Mouse (Mus musculus): ENCODE measurements around the gene Mamdc4. TPM values are rescaled to one million over a fixed set of nuclear protein-coding genes. Genes with fewer than 3 reads are reported as not detected.

The Mamdc4 gene
- polyA plus RNA-seq, 1 experiment: 1.3 TPM

DNA sequence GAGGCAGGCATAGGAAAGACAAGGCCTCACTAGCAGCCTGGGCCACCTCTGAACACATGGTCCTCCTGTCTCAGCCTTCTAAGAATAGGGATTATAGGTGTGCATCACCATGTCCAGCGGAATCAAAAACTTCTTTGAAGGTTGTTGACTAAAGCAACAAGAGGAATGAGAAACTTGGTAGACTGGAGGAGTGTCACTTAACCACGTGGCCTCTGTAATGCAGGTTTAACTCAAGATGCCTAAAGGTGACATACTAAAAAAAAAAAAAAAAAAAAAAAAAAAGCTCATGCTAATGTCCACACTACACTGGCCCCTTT is 39.8 kb downstream of the Mamdc4 start:
- no peak for DNase-seq
- H3K4me3 ChIP-seq (ENCODE audit: insufficient read depth, low read depth, low read length): no peak overlapping the region
- H3K4me1 ChIP-seq (ENCODE audit: control insufficient read depth, insufficient read depth, low read length): peaks cover 10% of the 10 kb centered on the region
- no peaks in the 10 kb centered on the region; the same call in 1 of the 2 replicates for H3K36me3 ChIP-seq (ENCODE audit: control insufficient read depth, insufficient read depth, low read length)
- H3K27me3 ChIP-seq (replicated peaks; ENCODE audit: control insufficient read depth, insufficient read depth, low read length): no peaks in the 10 kb centered on the region
- WGBS: 91% methylated on average over 2 of the region's 2 CpGs
- peak overlapping the region; percentile 61 for H3K27ac ChIP-seq (ENCODE audit: insufficient read depth, low read depth, low read length)
- no peak for TF ChIP-seq POLR2A (IDR thresholded peaks at IDR 0.05; ENCODE audit: low read depth, low read length)
- TF ChIP-seq CTCF (conservative IDR thresholded peaks at IDR 0.05; ENCODE audit: insufficient read depth, insufficient read length, low read depth, low read length): no peak

DNA sequence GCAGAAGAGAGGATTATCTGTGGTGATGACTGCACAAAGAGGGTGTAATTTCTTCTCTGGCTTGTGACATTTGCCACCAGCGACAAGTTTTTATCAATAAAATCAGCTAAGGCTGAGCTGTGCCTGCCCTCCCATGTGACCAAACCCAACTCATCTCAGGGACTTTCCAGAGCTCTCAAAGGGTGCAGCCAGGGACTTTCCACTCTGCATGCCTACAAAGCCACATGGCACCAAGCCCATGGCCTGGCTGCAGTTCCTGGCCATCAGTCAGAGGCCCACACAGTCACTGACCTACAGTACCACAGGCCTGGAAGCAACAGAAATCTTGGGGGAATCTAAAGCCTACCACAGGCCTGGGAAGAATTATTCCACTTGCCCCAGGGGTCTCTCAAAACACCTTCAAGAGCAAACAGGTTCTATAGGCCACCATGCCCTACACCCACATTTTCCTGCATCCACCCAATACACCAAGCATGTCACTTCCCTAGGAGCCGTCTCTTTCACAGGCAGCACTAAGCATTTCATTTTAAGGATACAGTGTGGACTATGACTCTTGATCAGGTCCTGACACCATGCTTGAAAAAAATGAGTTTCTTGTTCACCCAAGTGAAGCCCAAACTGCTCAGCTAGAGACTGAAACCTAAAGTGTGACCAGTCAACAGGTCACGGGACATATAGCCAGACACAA is 40.3 kb downstream of the Mamdc4 start:
- Histone ChIP-seq H3K27ac (ENCODE audit: insufficient read depth, low read depth, low read length) (peak overlapping the region; percentile 61), H3K27me3 (replicated peaks; ENCODE audit: control insufficient read depth, insufficient read depth, low read length) (no peaks in the 10 kb centered on the region), H3K36me3 (ENCODE audit: control insufficient read depth, insufficient read depth, low read length) (no peaks in the 10 kb centered on the region; the same call in 1 of the 2 replicates), H3K4me3 (ENCODE audit: insufficient read depth, low read depth, low read length) (no peak overlapping the region), H3K4me1 (ENCODE audit: control insufficient read depth, insufficient read depth, low read length) (peaks cover 9% of the 10 kb centered on the region)
- 34% methylated on average over 3 of the region's 3 CpGs for WGBS
- DNase-seq: peak; percentile 92
- no peak for TF ChIP-seq CTCF (conservative IDR thresholded peaks at IDR 0.05; ENCODE audit: insufficient read depth, insufficient read length, low read depth, low read length)
- no peak for TF ChIP-seq POLR2A (IDR thresholded peaks at IDR 0.05; ENCODE audit: low read depth, low read length)

DNA sequence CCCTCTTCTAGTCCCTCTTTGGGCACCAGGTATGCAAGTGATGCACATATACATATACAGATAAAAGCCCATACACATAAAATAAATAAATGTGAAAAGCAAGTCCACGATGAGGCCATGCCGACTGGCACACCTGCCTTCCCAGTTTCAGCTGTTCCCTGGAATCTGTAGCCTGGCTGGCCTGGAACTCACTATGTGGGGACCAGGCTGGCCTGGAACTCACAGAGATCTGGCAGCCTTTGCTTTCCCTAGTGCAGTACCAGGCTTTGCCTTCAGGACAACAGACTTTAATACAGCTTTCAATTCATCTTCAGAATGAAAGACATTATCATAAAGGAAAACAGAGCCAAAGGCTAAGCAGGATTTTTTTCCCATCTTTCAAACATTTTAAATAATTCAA is 40.9 kb downstream of the Mamdc4 start:
- H3K4me3 ChIP-seq (ENCODE audit: insufficient read depth, low read depth, low read length): no peak overlapping the region
- WGBS: 89% methylated on average over 2 of the region's 2 CpGs
- peak overlapping the region; percentile 49; the same call in 1 of the 2 replicates for H3K27ac ChIP-seq (ENCODE audit: insufficient read depth, low read depth, low read length)
- no peaks in the 10 kb centered on the region; the same call in 1 of the 2 replicates for H3K36me3 ChIP-seq (ENCODE audit: control insufficient read depth, insufficient read depth, low read length)
- H3K4me1 ChIP-seq (ENCODE audit: control insufficient read depth, insufficient read depth, low read length): peaks cover 9% of the 10 kb centered on the region
- TF ChIP-seq POLR2A (IDR thresholded peaks at IDR 0.05; ENCODE audit: low read depth, low read length) (no peak), CTCF (conservative IDR thresholded peaks at IDR 0.05; ENCODE audit: insufficient read depth, insufficient read length, low read depth, low read length) (no peak)
- H3K27me3 ChIP-seq (replicated peaks; ENCODE audit: control insufficient read depth, insufficient read depth, low read length): no peaks in the 10 kb centered on the region
- no peak for DNase-seq

DNA sequence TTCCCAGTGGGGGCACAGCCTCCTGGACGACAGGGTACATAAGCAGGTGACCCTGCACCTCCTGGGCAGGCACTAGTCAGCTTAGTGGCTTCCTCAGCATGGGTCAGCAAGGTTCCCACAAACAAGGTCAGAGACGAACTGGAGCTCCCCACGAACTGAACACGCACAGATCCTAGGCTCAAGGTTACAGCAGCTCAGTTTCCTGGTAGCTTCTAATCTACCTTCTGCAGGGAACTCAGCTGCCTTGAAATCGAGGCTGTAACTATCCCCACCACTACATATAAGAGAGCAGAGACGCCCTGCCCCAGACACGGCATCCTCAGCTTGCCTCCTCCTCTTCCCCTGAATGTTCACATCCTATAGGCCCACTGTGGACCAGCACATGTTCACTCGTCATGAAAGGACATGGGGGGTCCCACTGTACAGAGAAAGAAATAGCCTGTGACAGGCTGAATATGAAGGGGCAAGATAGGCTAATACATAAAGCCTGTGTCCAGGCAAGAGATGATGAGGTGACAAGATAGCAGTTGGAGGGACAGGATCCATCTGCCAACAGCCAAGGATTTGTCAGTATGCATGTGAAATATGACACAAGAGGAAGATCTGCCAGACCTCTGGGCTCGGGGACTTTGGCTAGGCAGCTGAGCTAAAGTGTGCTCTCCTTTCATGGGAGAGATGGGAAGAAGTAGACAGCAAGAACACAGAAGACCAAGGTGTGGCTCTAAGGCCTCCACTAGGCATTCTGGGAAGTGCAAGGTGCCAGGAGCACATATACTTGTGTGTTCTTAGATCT is 47.9 kb downstream of the Mamdc4 start:
- Histone ChIP-seq H3K27me3 (replicated peaks; ENCODE audit: control insufficient read depth, insufficient read depth, low read length) (no peaks in the 10 kb centered on the region), H3K27ac (ENCODE audit: insufficient read depth, low read depth, low read length) (no peak overlapping the region), H3K36me3 (ENCODE audit: control insufficient read depth, insufficient read depth, low read length) (no peaks in the 10 kb centered on the region), H3K4me1 (ENCODE audit: control insufficient read depth, insufficient read depth, low read length) (no peaks in the 10 kb centered on the region), H3K4me3 (ENCODE audit: insufficient read depth, low read depth, low read length) (no peak overlapping the region)
- DNase-seq: no peak
- WGBS: 86% methylated on average over 9 of the region's 9 CpGs
- TF ChIP-seq CTCF (conservative IDR thresholded peaks at IDR 0.05; ENCODE audit: insufficient read depth, insufficient read length, low read depth, low read length) (no peak), POLR2A (IDR thresholded peaks at IDR 0.05; ENCODE audit: low read depth, low read length) (no peak)

Other genes with a start within 250 kb of the Mamdc4 start
- 16.6 and 19.6 TPM in 2 replicates for gene Man1b1, start 242.5 kb downstream of the Mamdc4 start, polyA plus RNA-seq (2012; rRNA removed)
- gene Dpp7, start 218.5 kb downstream of the Mamdc4 start, polyA plus RNA-seq (2012; rRNA removed): 167 and 171 TPM in 2 replicates
- 125 and 133 TPM in 2 replicates for gene Uap1l1, start 209.2 kb downstream of the Mamdc4 start, polyA plus RNA-seq (2012; rRNA removed)
- gene Sapcd2, start 202.5 kb downstream of the Mamdc4 start, polyA plus RNA-seq (2012; rRNA removed): 0.20 and 0.34 TPM in 2 replicates
- 18.8 and 23.8 TPM in 2 replicates for gene Entpd2, start 179.0 kb downstream of the Mamdc4 start, polyA plus RNA-seq (2012; rRNA removed)
- 73.7 and 99.5 TPM in 2 replicates for gene Npdc1, start 175.5 kb downstream of the Mamdc4 start, polyA plus RNA-seq (2012; rRNA removed)
- 0.19 and 0.80 TPM in 2 replicates for gene Fut7, start 151.6 kb downstream of the Mamdc4 start, polyA plus RNA-seq (2012; rRNA removed)
- 51.0 and 64.0 TPM in 2 replicates for gene Abca2, start 146.1 kb downstream of the Mamdc4 start, polyA plus RNA-seq (2012; rRNA removed)
- gene Clic3, start 118.0 kb downstream of the Mamdc4 start, polyA plus RNA-seq (2012; rRNA removed): 104 and 130 TPM in 2 replicates
- 49.0 and 53.2 TPM in 2 replicates for gene Paxx, start 113.8 kb downstream of the Mamdc4 start, polyA plus RNA-seq (2012; rRNA removed)
- gene Ptgds, start 104.8 kb downstream of the Mamdc4 start, polyA plus RNA-seq (2012; rRNA removed): 47.2 and 51.6 TPM in 2 replicates
- gene Lcn12, start 80.9 kb downstream of the Mamdc4 start, polyA plus RNA-seq (2012; rRNA removed): 0.18 TPM in 1 of 2 replicates, not detected in the other
- 39.6 and 48.4 TPM in 2 replicates for gene Fbxw5, start 74.1 kb downstream of the Mamdc4 start, polyA plus RNA-seq (2012; rRNA removed)
- 20.6 and 22.0 TPM in 2 replicates for gene C8g, start 73.1 kb downstream of the Mamdc4 start, polyA plus RNA-seq (2012; rRNA removed)
- 14.8 and 15.3 TPM in 2 replicates for gene Traf2, start 27.9 kb downstream of the Mamdc4 start, polyA plus RNA-seq (2012; rRNA removed)
- gene Edf1, start 17.0 kb downstream of the Mamdc4 start, polyA plus RNA-seq (2012; rRNA removed): 195 and 198 TPM in 2 replicates
- 74.9 and 92.3 TPM in 2 replicates for gene Phpt1, start 379 bp upstream of the Mamdc4 start, polyA plus RNA-seq (2012; rRNA removed)
- 0.36 and 0.62 TPM in 2 replicates for gene Ajm1, start 6.9 kb upstream of the Mamdc4 start, polyA plus RNA-seq (2012; rRNA removed)
- gene Rabl6, start 33.7 kb upstream of the Mamdc4 start, polyA plus RNA-seq (2012; rRNA removed): 53.8 and 58.9 TPM in 2 replicates
- 0.03 TPM in 1 of 2 replicates, not detected in the other for gene Ccdc183, start 42.8 kb upstream of the Mamdc4 start, polyA plus RNA-seq (2012; rRNA removed)
- 37.7 and 43.2 TPM in 2 replicates for gene Tmem141, start 47.2 kb upstream of the Mamdc4 start, polyA plus RNA-seq (2012; rRNA removed)
- 1.7 and 3.4 TPM in 2 replicates for gene Fcna, start 53.2 kb upstream of the Mamdc4 start, polyA plus RNA-seq (2012; rRNA removed)
- gene Lcn8, start 78.3 kb upstream of the Mamdc4 start, polyA plus RNA-seq (2012; rRNA removed): not detected in 2 replicates
- not detected in 2 replicates for gene Lcn5, start 83.1 kb upstream of the Mamdc4 start, polyA plus RNA-seq (2012; rRNA removed)
- gene Lcn6, start 101.9 kb upstream of the Mamdc4 start, polyA plus RNA-seq (2012; rRNA removed): not detected in 2 replicates
- gene Lcn10, start 107.9 kb upstream of the Mamdc4 start, polyA plus RNA-seq (2012; rRNA removed): not detected in 2 replicates
- gene Obp2a, start 125.2 kb upstream of the Mamdc4 start, polyA plus RNA-seq (2012; rRNA removed): not detected in 2 replicates
- 14.0 and 14.2 TPM in 2 replicates for gene Bmyc, start 131.9 kb upstream of the Mamdc4 start, polyA plus RNA-seq (2012; rRNA removed)
- not detected in 2 replicates for gene Obp2b, start 162.2 kb upstream of the Mamdc4 start, polyA plus RNA-seq (2012; rRNA removed)
- not detected in 2 replicates for gene Lcn3, start 190.7 kb upstream of the Mamdc4 start, polyA plus RNA-seq (2012; rRNA removed)
- gene Lcn11, start 202.2 kb upstream of the Mamdc4 start, polyA plus RNA-seq (2012; rRNA removed): not detected in 2 replicates
- gene Gm13539, start 207.4 kb upstream of the Mamdc4 start, polyA plus RNA-seq (2012; rRNA removed): not detected in 2 replicates
- gene Glt6d1, start 241.0 kb upstream of the Mamdc4 start, polyA plus RNA-seq (2012; rRNA removed): not detected in 2 replicates
- not detected in 2 replicates for gene Lcn9, start 248.3 kb upstream of the Mamdc4 start, polyA plus RNA-seq (2012; rRNA removed)

All from kidney, adult 2 months (tissue).